Mouse (Mus musculus) heart, embryonic 11.5 days (tissue): Measurements from ENCODE around the gene Fbxl3. TPM values are rescaled to one million over a fixed set of nuclear protein-coding genes. Genes with fewer than 3 reads are reported as not detected.

Source experiments
- ATAC-seq: fragments of 200-750 bp; cut with Nextera tagmentation; replicated peaks from 2 replicates; pipeline ENCODE4 v1.8.0; 2017; ENCODE audit warnings: moderate library complexity; ENCODE audit not compliant: insufficient number of reproducible peaks, low FRiP score, low TSS enrichment
- H3K27ac ChIP-seq: fragments of 300-500 bp; sonication (generic); 2 replicates; pipeline ENCODE4 v1.5.1; 2014; ENCODE audit warnings: mild to moderate bottlenecking, low read depth, low read length
- H3K27me3 ChIP-seq: fragments of 300-500 bp; sonication (generic); 2 replicates; pipeline ENCODE4 v1.6.1; 2014; ENCODE audit warnings: mild to moderate bottlenecking, low read length, mixed read lengths; ENCODE audit not compliant: control insufficient read depth, insufficient read depth
- H3K36me3 ChIP-seq: fragments of 300-500 bp; sonication (generic); 2 replicates; pipeline ENCODE4 v1.6.1; 2014; ENCODE audit warnings: mild to moderate bottlenecking, low read length, moderate library complexity, mixed read lengths; ENCODE audit not compliant: control insufficient read depth, insufficient read depth
- H3K4me1 ChIP-seq: fragments of 300-500 bp; sonication (generic); 2 replicates; pipeline ENCODE4 v1.6.1; 2014; ENCODE audit warnings: low read length; ENCODE audit not compliant: control insufficient read depth, insufficient read depth
- H3K4me2 ChIP-seq: fragments of 300-500 bp; sonication (generic); 2 replicates; pipeline ENCODE4 v1.6.1; 2014; ENCODE audit warnings: mild to moderate bottlenecking, moderate library complexity
- H3K4me3 ChIP-seq: fragments of 300-500 bp; sonication (generic); 2 replicates; pipeline ENCODE4 v1.5.1; 2014; ENCODE audit warnings: low read depth, low read length
- H3K9ac ChIP-seq: fragments of 300-500 bp; sonication (generic); 2 replicates; pipeline ENCODE4 v1.6.1; 2014; ENCODE audit warnings: mild to moderate bottlenecking, low read depth, low read length, moderate library complexity
- H3K9me3 ChIP-seq: fragments of 300-500 bp; sonication (generic); replicated peaks from 2 replicates; pipeline ENCODE4 v1.6.1; 2016; ENCODE audit warnings: low read length; ENCODE audit not compliant: control insufficient read depth
- WGBS: fragments of 180-500 bp; shearing (Covaris S2); extraction: QIAGEN DNeasy Blood & Tissue Kit; methylation state at CpG from one replicate; pipeline ENCODE4 v1.1.7; 2014; ENCODE audit not compliant: insufficient replicate concordance; 5-methylcytosine and 5-hydroxymethylcytosine counted together
- polyA plus RNA-seq: library from polyadenylated mRNA; unstranded; fragments of >200 nt; fragmentation: Nextera tagmentation; extraction: Ambion mirVana; gene quantifications from 2 replicates; pipeline ENCODE4 v1.2.1, GENCODE M21; 2014

Fbxl3 gene
- polyA plus RNA-seq, 1 experiment from 2014 or later = 23.0 TPM

GRCm38 (mm10) chr14:103037016-103037415 lies 62.4 kb downstream of the Fbxl3 start:
- Histone ChIP-seq H3K9ac (no peak overlapping the region), H3K4me1 (no peaks in the 10 kb centered on the region), H3K4me2 (no peak overlapping the region), H3K4me3 (no peak overlapping the region), H3K9me3 (no peaks in the 10 kb centered on the region), H3K36me3 (no peaks in the 10 kb centered on the region), H3K27ac (no peak overlapping the region), H3K27me3 (no peaks in the 10 kb centered on the region)
- no peak for ATAC-seq
- WGBS = 79% methylated on average over 3 of the region's 3 CpGs

DNA sequence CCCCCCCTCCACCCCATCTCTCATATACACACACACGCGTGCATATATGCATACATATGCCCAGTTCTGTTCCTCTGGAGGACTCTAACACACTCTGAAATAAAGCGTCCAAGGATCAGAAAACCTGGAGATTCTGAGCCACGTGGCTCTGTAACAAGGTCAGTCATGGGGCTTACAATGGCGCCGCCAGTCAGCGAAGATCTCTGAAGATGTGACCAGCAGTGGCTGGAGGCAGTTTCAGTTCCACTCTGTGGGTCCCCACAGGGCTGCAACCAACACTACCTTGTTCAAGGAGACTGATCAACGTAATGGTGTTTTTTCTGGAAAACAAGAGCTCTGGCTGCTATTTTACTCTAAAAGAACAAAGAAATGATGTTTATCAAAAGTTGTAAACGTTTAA lies 65.3 kb downstream of the Fbxl3 start:
- H3K4me2 ChIP-seq = no peak overlapping the region
- H3K27ac ChIP-seq = no peak overlapping the region
- 83% methylated on average over 9 of the region's 9 CpGs for WGBS
- no peaks in the 10 kb centered on the region for H3K4me1 ChIP-seq
- no peaks in the 10 kb centered on the region for H3K36me3 ChIP-seq
- no peaks in the 10 kb centered on the region for H3K9me3 ChIP-seq
- no peaks in the 10 kb centered on the region for H3K27me3 ChIP-seq
- no peak for ATAC-seq
- no peak overlapping the region for H3K9ac ChIP-seq
- no peak overlapping the region for H3K4me3 ChIP-seq

DNA sequence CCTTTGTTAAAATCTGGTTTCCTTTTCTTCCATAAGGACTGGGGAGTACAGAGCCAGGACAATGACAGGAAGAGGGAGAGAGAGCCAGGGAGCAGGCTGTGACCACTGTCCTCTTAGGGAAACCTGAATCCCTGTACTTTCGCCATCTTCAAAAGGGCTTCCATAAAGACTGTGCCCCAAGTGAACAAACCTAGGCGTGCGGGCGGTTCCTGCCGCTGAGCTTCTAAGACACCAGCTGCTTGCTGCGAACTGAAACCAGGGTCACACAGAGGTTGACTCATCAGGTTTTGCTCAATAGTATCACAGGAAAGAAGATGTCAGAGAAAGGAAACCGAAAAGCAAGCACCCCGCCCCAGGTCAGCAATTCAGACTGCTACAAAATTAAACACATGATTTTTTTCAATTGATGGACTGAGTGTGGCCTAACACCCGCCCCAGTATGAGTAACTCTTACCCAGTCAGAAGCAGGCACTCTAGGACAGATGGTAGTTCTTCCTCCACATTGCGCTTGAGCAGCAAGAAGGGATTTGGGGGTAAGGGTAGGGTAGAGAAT lies 66.0 kb downstream of the Fbxl3 start:
- H3K4me2 ChIP-seq = no peak overlapping the region
- no peak for ATAC-seq

More for the DNA sequence above, 66.0 kb downstream of the Fbxl3 start:
- H3K27me3 ChIP-seq = no peaks in the 10 kb centered on the region
- WGBS = 66% methylated on average over 10 of the region's 10 CpGs
- H3K9me3 ChIP-seq = no peaks in the 10 kb centered on the region
- no peaks in the 10 kb centered on the region for H3K36me3 ChIP-seq
- no peak overlapping the region for H3K9ac ChIP-seq
- no peak overlapping the region for H3K27ac ChIP-seq
- no peak overlapping the region for H3K4me3 ChIP-seq
- no peaks in the 10 kb centered on the region for H3K4me1 ChIP-seq

Other genes with a start within 250 kb of the Fbxl3 start
- gene Kctd12, start 116.9 kb downstream of the Fbxl3 start, polyA plus RNA-seq = 5.6 and 6.8 TPM in 2 replicates
- not detected in 2 replicates for gene Acod1, start 52.6 kb downstream of the Fbxl3 start, polyA plus RNA-seq
- 31.4 and 32.2 TPM in 2 replicates for gene Cln5, start 29.4 kb downstream of the Fbxl3 start, polyA plus RNA-seq
- gene Mycbp2, start 247.2 kb upstream of the Fbxl3 start, polyA plus RNA-seq = 17.2 and 19.1 TPM in 2 replicates